Mouse (Mus musculus) layer of hippocampus, postnatal 25 days (tissue): ENCODE data around the gene Mrps35. TPM values are rescaled to one million over a fixed set of nuclear protein-coding genes. Genes with fewer than 3 reads are reported as not detected.

Experiments used
- DNase-seq, 2 experiments: peaks; one replicate each; pipeline ENCODE4 v3.0.0; 2022; ENCODE audit warnings: mixed read lengths in 2 of 2, low spot score in 1 of 2; ENCODE audit errors: extremely low spot score in 1 of 2
- total RNA-seq, 2 experiments: library from RNA; stranded (reverse); gene quantifications; 2 replicates each; pipeline ENCODE4 v1.2.3; 2021

Gene Mrps35
- total RNA-seq, 2 experiments from 2014 or later: 44.4 to 47.3 TPM

DNA sequence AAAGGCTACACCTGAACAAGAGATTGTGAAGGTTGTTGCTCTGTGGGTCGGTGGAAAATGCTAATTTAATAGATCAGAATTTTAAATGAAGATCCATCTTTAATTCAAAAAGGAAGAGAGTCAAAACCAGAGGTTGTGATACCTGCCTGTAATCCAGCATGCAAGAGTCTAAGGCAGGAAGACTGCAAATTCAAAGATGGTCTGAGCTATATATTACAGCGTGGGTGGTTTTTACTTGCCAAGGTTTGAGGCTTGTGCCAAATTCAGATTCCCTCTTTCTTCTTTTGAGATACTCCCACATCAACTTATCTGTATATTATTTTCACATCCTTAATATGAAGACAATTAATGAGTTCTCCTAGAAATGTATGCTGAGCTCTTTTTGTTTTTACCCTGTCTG is 14.2 kb upstream of the Mrps35 start:
- DNase-seq: no peak

GRCm38 (mm10) chr6:147029591-147029990 is 13.0 kb upstream of the Mrps35 start:
- DNase-seq: no peak

DNA sequence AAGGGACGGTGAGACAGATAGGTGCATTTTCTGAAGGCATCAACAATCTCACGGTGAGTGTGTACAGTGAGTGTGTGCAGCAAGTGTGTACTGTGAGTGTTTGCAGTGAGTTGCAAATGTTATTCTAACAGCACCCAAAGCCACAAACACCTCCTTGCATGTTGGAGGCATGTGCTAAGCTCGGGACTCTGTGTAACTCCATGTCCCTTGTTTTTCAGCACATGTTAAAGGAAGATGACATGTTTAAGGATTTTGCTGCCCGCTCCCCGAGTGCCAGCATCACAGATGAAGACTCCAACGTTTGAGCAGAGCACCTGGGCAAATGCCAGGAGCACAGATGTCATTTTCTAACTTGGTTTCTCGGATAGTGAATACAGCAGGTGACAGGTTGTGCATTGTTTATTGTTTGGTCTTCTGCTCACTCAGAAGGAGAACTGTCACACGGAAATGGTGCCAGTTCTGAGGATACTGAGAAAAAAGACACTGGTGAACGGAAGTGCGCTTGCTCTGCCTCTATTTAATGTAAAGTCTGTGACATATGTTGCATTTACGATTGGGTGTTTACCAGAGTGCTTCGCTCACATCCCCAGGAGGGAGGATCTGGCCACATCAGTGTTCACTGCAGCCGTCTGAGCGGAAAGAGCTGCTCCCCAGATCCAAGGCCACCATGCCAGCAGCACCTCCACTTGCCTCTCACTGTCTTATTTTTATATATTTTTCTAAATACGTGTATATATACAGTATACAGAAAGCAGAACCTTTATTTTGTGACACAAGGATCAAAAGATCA is 12.3 kb upstream of the Mrps35 start:
- no peak for DNase-seq

DNA sequence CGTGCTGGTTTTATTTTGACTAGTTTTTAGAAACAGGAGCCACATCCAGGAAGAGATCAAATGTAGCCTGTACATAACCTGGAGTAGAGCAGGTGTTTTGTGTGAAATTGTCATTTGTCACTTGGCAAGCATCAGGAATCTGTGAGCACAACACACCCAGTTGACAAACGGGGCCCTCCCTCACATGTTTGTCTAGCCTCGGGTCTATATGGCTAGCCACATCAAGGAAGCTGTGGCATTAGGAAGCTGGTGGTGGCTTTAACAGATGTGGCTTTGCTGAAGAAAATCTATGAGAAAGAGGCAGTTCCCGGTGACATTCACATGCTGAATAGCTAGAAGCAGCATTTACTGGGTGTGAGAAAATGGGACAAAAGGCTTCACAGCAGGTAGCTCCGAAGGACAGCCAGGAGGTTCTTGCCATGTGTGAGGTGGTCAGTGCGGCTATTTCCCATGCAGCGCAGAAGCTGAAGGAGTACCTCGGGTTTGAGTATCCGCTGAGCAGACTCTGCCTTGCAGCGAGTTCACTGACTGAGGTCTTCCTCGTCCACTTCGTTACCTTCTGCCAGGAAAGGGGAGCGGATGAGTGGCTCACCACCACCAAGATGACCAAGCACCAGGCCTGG is 10.2 kb upstream of the Mrps35 start, which contains the start of gene Rep15:
Gene Rep15, plus strand, starts transcription at position 282 of the 623 bp plus-strand sequence.
- DNase-seq: no peak

GRCm38 (mm10) chr6:147043633-147044032 is 1.1 kb downstream of the Mrps35 start:
- DNase-seq: no peak

DNA sequence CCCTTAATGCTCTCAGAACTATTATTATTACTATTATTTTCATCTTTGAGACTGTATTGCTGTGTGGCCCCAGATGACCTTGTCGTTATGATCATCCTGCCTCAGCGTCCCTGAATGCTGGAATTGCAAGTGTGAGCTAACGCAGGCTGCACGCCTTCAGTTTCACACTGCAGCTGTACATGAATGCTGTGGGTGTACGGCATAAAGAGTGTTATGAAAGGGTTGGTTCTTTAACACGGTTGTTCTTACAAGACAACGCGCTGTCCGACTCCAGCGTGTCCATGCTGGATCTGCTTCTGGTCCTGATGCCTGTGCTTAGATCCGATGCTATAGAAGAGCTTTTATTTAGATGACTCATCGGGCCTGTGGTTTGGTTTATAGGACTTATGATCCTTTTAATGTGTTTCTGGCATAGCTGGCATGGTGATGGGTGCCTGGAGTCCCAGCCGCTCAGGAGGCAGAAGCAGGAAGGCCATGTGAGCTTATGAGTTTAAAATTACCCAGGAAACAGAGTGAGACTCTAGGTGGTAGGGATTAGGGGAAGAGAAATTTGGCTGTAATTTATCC is 6.8 kb downstream of the Mrps35 start:
- DNase-seq: no peak

- DNase-seq: no peak
Measured at GRCm38 (mm10) chr6:147051666-147052065, 9.1 kb downstream of the Mrps35 start.

GRCm38 (mm10) chr6:147052440-147052839 is 9.9 kb downstream of the Mrps35 start:
- DNase-seq: no peak

GRCm38 (mm10) chr6:147053785-147054646 is 11.5 kb downstream of the Mrps35 start:
- DNase-seq: no peak

DNA sequence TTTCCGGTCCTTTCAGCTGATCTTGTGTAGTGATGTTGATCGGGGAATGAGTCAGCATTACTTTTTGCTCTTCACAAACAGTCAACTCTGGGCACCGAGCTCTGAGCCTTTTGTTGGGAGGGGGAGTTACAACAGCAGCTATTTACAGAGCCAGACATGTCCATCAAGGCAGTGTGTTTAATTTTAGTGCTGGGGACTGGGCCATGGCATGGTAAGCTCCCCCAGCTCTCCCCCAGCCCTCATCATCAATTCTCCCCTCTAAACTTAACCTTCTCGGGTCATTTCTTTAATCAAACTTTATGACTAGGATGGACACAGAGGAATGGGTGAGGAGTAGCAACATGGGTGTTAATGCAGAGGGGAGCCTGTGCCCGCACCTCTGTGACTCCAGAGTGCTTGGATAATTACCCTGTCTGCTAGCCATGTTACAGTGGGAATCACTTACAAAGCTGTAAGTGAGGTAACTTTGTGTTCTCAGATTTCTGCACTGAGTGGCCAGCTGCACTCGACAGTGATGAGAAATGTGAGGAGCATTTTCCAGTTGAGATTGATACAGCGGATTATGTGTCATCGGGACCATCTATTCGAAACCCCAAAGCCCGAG is 12.9 kb downstream of the Mrps35 start:
- DNase-seq: no peak

DNA sequence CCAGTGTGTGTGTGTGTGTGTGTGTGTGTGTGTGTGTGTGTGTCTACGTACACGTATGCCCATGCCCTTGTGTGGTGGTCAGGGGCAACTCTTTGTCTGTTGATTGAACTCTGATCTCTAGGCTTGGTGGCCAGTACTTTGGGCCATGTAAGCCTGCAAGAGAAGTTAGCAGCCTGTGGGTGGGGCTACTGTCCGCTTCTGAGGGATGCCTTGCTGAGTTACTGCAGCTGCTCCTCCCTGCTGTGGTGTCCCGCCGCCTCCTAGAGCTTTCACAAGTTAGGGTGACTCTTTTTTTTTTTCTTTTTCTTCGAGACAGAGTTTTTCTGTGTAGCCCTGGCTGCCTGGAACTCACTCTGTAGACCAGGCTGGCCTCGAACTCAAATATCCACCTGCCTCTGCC is 16.8 kb downstream of the Mrps35 start:
- no peak for DNase-seq

DNA sequence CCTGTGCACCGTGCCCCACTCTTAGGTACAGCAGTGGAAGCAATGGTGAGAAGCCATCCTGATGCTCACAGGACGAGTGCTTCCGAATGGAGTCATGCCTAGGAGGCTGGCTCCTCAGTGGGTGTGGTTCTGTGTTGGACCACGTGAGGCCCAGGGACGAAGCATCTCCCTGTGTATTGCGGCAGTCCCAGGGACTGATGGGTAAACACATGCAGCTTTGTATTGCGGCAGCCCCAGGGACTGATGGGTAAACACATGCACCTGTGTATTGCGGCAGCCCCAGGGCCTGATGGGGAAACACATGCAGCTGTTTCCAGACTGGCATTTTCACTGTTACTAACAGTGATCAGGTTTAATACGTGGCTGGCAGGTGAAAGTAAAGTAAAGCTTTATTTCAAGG is 19.1 kb downstream of the Mrps35 start:
- DNase-seq: no peak

GRCm38 (mm10) chr6:147062034-147062433 is 19.5 kb downstream of the Mrps35 start:
- DNase-seq: no peak

GRCm38 (mm10) chr6:147062694-147063093 is 20.1 kb downstream of the Mrps35 start:
- no peak for DNase-seq

DNA sequence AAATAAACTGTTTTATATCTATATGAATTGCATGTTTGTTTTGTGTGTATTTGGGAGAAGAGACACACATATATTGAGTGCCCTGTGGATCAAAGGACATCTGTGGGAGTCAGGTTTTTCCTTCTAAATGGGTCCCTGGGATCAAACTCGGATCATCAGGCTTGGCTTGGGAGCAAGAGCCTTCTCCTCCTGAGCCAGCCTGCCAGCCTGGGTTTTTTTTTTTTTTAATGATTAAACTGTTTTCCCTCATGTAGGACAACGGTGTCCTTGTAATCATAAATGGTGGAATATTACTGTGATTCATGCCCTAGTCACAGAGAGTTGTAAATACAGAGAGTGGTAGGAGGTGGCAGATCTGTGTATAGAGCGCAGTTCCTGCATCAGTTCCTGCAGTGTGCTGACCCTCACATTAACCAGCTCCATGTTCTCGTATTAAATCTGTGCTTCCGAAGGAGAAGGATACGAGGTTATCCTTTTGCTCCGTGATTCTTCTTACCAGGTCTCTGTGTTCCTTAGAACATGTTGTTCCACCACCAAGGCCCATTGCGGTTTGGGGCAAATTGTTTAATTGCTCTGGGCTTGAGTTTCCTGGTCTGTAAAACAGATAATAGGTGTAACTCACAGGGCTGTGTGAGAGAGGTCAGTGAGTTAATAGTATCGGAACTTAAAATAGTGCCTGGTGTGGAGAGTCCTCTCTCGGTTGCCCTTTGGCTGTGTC is 21.8 kb downstream of the Mrps35 start:
- DNase-seq: no peak

DNA sequence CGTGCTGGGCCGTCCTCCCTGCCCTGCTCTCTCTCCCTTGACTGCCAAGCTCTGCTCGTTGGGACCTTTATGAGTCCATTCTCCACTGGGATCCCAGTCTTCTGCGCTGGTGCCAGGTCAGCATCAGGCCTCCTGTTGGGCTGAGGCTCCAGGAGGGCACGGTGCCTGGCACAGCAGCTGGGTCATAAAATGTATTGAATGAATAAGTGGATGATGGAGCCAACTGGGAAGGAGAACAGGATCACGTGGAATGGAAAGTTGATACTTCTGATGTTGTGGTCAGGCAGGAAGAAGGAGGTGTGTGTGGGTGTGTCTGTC is 22.3 kb downstream of the Mrps35 start:
- no peak for DNase-seq

DNA sequence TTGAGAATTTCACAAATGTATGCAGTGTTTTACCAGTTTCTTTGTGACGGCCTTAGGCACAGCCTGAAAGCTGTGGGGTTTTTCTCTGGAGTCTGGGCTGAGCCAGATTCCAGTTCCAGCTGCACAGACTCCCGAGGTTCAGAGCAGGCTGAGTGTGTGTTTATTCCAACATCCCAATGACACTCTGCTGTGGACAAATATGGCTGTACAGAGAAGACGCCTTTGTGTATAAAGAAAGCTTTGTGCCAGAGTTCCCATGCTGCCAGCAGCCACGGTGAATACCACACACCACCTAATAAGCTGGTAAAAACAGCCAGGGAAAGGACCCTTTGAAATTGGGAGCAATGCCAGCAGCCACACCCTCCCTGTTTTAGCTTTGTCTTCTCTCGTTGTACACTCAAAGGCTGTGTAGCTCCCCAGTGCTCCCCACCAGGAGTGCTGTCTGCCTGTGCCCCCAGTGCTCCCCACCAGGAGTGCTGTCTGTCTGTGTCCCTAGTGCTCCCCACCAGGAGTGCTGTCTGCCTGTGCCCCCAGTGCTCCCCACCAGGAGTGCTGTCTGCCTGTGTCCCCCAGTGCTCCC is 33.3 kb downstream of the Mrps35 start:
- DNase-seq: no peak

DNA sequence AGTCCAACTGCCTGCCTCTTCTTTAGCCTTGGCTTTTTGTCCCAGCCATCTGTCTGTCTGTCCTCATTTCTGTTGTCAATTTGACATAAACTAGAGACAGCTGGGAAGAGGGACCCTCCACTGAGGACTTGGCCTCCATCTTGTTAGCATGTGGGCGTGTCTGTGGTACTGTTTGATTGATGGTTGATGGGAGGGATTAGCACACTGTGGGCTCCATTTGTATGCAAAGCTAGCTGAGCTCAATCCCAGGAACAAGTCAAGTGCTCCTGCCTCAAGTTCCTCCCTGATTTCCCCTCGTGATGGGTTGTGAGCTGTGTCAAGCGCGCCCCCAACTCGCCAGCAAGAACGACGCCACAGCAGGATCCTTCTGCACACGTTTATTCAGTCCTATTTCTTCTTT is 34.3 kb downstream of the Mrps35 start:
- DNase-seq: no peak

- DNase-seq: no peak
Measured at GRCm38 (mm10) chr6:147079919-147080318, 37.4 kb downstream of the Mrps35 start.
